Mouse (Mus musculus): ENCODE measurements around the gene Jund.

- TF ChIP-seq CTCF (IDR thresholded peaks at IDR 0.05; ENCODE audit: low read depth) = no peak
- TF ChIP-seq EP300 (IDR thresholded peaks at IDR 0.05; ENCODE audit: low read depth) = no peak
These were observed 28.0 kb downstream of the Jund start for GRCm38 (mm10) chr8:70726721-70727120.
